Mouse (Mus musculus) cerebellum, postnatal 36 days (tissue): Measurements from ENCODE around the gene Lsg1.
A peak's percentile ranks its signal among the peaks of the same experiment; 100 is the strongest.

Source experiments
- DNase-seq, 2 experiments: peaks; one replicate each; pipeline ENCODE4 v3.0.0; 2021 to 2022; ENCODE audit warnings: mixed read lengths in 2 of 2

The Lsg1 gene

DNA sequence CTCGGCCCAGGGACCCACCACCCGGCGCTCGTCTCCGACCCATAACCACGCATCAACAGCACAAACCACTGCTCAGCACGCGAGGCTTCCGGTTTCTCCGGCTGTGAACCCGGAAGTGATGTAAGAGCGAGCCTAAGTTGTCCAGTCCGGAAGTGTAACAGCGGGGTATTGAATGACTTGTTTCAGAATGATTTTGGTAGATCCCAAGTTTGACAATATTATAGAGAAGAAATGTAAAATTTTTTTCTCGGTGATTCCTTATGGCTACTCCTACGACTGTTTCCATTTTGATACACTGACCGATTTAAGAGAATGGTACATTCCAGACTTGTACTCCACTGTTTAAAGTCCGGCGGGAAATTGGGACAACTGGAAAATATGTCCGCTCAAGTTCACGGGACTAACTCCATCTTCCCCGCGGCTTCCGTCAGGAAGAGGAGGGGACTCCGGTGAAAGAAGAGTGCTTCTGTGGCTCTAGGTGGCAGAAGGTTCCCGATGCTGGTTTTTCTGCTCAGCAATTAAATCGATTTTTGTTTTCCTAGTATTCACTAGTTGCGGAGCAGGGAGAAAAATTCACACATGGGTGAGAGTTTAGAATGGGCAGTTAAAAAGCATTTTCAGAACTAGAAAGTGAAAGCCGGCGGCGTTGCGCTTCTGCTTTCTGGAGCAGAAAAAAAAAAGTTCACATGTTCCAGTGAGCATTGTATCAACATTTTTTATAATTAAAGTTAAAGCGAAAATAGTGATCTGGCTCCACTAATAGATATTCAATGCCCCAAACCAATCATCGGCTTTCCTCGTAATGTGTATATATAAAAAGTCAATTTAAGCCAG is at the start of gene Lsg1:
Gene Lsg1, minus strand, starts transcription at position 99 of the 834 bp plus-strand sequence.
- DNase-seq: peak; percentile 80 to 93

GRCm38 (mm10) chr16:30633906-30634746 is 46.7 kb upstream of the Lsg1 start:
- no peak for DNase-seq

DNA sequence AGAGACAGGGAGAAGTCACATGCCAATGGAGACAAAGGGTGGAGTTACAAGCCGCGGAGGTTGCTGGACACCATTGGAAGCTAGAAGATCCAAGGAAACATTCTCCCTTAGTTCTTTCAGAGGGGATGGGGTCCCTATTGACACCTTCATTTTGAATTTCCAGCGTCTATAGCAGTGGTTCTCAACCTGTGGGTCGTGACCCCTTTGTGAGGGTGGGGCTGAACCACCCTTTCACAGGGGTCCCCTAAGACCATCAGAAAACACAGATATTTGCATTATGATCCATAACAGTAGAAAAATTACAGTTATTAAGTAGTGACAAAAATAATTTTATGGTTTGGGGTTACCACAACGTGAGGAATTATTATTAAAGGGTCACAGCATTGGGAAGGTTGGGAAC is 42.1 kb upstream of the Lsg1 start:
- no peak for DNase-seq

DNA sequence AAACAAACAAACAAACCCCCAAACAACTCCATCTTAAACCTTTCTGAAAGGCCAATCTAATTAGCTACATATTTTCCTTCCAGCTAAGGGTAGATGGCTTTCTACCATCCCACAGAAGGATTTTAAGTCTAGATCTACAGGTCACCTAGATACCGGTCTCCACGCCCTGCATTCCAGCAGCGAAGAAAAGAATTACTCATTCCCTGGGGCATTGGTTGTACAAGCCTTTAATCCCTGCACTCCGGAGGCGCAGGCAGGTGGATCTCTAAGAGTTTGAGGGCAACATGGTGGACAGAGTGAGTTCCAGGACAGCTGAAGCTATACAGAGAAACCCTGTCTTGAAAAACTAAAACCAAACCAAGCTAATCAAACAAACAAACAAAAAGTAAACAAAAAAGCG is 41.0 kb upstream of the Lsg1 start:
- no peak for DNase-seq

- no peak for DNase-seq
Measured at GRCm38 (mm10) chr16:30627586-30628337, 40.4 kb upstream of the Lsg1 start.

- DNase-seq: no peak
Measured at GRCm38 (mm10) chr16:30624640-30625039, 37.2 kb upstream of the Lsg1 start.

DNA sequence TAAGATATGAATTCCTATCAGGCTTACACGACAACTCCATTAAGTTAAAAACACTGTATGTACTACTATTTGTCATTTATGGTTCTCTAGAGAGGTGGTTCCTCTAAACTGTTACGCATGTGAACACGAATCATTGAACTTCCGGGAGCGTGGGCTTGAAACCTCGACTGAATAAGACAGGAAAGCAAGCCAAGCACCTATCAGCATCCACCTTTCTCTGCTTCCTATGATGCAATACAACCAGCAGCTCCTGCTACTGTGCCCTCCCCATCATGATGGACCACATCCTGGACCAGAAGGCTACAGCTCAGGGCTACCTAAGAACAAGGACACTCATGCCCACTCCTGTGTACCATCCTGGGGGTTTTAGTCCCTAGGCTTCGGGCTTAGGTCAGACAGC is 36.3 kb upstream of the Lsg1 start:
- no peak for DNase-seq

DNA sequence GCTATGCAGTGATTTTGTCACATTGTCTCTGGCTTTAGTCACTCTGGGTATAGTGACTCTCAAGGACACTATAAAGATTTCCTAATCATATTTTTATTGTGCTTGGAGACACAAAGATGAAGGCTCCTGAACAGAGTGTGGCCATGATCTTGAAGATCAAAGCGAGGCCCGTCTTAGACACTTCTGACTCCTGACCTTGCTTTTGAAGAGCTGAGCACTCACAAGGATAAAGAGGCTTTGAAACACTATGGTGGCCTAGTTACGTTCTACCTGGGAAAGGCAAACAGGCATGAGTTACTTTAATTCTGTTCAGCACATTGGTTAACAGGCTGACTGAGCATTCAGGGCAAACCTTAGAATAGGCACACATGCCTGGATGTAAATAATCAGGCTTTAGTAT is 28.9 kb upstream of the Lsg1 start:
- no peak for DNase-seq

GRCm38 (mm10) chr16:30614705-30615317 is 27.4 kb upstream of the Lsg1 start:
- no peak for DNase-seq

- DNase-seq: no peak
Measured at GRCm38 (mm10) chr16:30614122-30614521, 26.7 kb upstream of the Lsg1 start.

- DNase-seq: no peak
Measured at GRCm38 (mm10) chr16:30613122-30613521, 25.7 kb upstream of the Lsg1 start.

DNA sequence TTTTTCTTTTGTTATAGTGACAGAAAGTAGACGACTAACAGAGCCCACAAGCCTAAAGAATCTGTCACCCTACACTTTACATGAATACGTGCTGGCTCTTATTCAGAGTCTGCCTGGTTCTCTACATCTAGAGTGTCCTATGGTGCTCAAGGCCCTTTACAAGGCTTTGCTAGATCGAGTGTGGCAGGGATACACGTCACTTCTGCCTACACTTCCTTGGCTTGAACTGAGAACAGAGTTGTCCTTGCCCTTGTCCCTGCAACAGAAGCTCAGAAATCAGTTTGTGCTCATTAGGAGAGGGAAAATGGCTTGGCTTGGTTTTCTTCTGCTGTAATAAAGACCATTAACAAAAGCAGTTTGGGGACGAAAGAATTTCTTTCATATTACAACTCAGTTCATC is 23.9 kb upstream of the Lsg1 start:
- DNase-seq: no peak

GRCm38 (mm10) chr16:30607868-30608267 is 20.5 kb upstream of the Lsg1 start:
- no peak for DNase-seq

- no peak for DNase-seq
Measured at GRCm38 (mm10) chr16:30605528-30605927, 18.1 kb upstream of the Lsg1 start.

DNA sequence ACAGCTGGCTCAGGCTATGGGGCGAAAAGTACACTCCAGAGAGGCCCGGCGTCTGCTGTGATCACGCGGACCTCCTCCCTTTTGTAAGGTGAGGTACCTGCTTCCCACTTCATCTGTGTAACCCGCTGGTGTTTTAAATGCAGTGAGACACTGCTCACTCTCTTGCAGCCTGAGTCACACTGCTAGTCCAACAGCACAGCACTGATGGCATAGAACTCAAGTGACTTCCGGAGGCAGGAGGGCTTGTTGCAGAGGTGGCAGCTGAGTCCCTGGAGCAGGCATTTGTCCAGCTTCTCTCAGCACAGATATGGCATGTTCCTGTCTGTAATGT is 17.4 kb upstream of the Lsg1 start:
- DNase-seq: no peak

DNA sequence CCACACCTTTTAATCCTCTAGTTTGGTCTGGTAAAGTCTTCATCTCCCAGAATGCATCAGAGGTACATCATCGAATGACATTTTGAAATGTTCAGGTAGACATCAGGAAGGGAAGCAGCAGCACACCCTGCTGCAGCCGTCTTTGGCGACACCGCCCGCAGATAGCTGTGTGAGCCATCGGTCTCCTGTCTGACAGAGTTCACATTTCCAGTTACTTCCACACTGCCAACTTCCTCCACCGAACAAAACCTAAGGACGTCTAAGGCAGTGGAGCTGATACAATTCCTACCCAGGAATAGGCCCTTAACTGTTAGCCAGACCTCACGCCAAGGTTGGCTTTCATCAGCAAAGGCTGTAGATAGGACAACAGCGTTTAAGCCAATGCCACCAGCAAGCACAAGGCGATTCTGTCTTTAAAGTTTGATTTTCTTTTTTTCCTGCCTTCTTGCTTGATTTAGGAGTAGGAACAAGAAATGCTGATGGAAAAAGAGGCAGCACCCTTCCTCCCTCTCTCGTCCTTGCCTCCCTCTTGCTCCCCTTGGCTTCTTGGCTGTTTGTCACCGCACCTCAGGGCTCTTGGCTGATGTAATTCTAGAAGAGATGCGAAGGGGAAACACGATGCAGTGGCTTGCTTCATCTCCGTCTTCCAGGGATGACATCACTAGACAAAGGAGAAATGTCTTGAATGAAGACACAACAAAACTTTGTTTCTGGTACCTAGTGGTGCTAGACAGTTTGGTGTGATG is 16.8 kb upstream of the Lsg1 start:
- no peak for DNase-seq

GRCm38 (mm10) chr16:30603531-30603842 is 16.1 kb upstream of the Lsg1 start:
- DNase-seq: no peak

GRCm38 (mm10) chr16:30602684-30603530 is 15.5 kb upstream of the Lsg1 start:
- DNase-seq: no peak

DNA sequence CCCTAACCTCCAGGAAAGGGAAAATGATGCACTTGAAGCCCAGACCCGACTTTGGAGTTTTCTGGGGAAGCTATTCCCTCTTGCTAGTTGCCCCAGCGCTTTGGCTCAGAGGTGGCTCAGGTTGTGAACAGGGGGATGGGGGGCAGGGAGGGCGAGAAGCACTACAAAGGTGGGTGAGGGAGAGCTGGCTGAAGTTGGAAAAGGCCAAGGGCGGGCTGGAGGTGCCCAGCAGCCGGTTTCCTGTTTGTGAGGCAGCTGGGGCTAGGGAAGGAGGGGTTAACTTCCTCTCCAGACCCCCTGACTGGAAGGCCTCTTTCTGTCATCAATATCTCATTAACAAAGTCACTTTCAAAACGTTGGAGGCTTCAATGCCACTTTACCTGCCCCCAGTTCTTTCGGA is 14.6 kb upstream of the Lsg1 start:
- DNase-seq: no peak

GRCm38 (mm10) chr16:30601046-30601832 is 13.8 kb upstream of the Lsg1 start:
- DNase-seq: peak; percentile 40 to 51
